Mouse (Mus musculus) testis, postnatal 14 days (tissue): ENCODE data around the gene Glt1d1.

ENCODE experiments used
- DNase-seq: peaks from one replicate; pipeline ENCODE4 v3.0.0; 2021; ENCODE audit warnings: low spot score

The Glt1d1 gene

GRCm38 (mm10) chr5:127632167-127633145, at the start of gene Glt1d1, which contains the start of gene Slc15a4:
Glt1d1 (plus strand) TSS chr5:127632262.
Slc15a4 (minus strand) TSS chr5:127632897.
- DNase-seq = no peak

DNA sequence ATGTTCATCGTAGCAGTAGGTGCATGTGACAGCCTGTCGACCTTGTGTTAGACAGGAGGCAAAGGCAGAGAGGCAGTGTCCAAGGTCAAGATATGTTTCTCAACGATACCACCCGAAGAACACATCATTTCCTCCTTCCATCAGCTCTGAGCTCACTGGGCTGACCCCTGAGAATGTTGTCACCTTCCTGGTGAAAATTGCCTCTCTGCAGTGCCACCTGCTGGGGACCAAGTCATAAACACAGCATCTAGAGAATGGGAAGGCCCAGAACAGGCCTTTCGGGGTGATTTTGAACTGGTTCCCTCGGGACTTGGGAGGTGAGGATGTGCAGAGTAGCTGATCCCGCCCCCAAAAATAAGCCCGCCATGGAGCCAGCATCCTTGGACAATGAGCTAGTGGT, 48.4 kb upstream of the Glt1d1 start:
- no peak for DNase-seq

DNA sequence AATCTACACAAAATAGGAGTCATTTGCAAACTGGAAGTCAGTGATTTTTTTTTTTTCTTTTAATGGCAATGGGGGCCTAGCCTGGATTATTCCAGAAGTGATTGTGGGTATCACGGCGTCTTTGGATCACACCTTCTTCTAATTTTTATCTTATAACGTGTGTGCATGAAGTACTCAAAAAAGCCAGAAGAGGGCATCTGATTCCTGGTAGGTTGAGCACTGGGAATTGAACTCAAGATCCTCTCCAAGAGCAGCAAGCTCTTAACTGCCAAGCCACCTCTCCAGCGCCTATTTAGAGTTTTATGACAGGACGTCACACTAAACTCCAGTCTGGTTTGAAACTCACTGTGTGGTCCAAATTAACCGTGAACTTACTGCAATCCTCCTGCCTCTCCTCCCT, 44.2 kb upstream of the Glt1d1 start:
- DNase-seq = no peak

- no peak for DNase-seq
These were observed 39.7 kb upstream of the Glt1d1 start for GRCm38 (mm10) chr5:127592406-127592805.

GRCm38 (mm10) chr5:127592854-127593253, 39.2 kb upstream of the Glt1d1 start:
- no peak for DNase-seq

DNA sequence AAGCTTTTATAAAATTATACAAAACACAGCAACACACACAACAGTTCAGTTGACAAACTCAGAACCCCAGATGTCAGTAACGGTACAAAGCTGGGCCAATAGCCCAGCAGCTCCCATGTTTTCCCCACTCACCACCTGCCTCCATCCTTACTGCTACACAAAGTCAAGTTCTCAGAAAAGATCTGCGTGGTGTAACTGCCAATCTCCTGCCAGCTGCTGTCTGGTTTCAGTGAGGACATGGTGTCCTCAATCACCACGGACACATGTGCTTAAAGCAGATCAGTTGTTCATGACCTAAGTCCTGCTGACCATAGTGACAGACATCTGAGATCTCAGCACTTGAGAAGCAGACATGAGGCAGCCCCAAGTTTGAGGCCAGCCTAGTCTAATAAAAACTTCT, 36.4 kb upstream of the Glt1d1 start:
- no peak for DNase-seq

- DNase-seq = no peak
These were observed 35.2 kb upstream of the Glt1d1 start for GRCm38 (mm10) chr5:127596862-127597261.

DNA sequence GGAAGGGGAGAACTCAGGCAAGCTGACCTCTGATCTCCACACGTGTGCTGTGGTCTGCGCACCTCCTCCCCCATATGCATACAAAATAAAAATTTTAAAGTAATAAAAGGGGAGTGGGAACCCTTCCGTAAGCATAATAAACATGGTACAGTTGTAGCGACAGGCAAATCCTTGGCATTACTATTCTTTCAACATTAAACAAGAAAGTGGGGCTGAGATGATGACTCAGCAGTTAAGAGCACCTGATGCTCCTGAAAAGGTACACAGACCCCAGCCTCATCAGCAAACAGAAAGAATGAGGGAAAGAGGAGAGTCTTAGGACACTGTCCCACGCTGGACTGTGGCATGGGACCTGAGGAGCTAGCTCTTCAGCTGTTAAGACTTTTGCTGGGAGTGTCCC, 29.1 kb upstream of the Glt1d1 start:
- no peak for DNase-seq

DNA sequence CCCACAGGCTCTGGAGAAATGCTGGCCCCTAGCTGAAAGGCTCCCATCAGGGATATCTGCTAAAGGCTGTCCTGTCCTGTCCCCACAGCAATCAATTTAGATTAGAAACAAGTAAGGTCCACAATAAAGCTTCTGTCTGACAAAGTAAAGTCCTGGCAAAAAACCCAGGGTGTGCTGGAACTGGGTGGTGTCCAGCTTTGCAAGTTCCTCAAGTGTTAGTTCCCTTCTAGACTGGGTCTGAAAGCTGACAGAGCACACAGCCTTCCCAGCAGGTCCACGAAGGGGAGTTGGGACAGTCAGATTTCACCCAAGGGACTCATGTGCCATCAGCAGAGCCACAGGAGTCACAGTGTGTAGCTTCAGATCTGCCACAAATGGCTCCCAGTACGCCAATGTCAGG, 24.6 kb upstream of the Glt1d1 start:
- DNase-seq = no peak

GRCm38 (mm10) chr5:127609191-127609714, 22.8 kb upstream of the Glt1d1 start:
- no peak for DNase-seq

GRCm38 (mm10) chr5:127610787-127611509, 21.1 kb upstream of the Glt1d1 start:
- DNase-seq = no peak

DNA sequence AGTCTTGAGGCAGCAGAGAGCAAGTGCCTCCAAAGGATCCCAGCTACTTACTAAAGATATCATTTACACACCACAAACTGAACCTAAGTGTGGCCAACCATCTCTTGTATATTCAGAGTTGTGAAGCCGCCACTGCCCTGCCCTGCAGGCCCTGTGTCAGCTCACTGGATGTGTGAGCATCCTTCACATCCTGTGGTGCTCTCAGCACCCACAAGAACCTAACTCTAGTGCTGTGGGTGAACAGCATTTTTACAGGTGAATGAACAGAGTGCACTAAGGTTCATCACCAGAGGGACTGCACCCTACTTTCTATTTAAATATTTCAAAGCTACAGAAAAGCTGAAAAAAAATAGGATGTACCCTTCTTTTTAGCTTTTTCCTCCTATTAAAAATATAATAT, 20.2 kb upstream of the Glt1d1 start:
- no peak for DNase-seq

DNA sequence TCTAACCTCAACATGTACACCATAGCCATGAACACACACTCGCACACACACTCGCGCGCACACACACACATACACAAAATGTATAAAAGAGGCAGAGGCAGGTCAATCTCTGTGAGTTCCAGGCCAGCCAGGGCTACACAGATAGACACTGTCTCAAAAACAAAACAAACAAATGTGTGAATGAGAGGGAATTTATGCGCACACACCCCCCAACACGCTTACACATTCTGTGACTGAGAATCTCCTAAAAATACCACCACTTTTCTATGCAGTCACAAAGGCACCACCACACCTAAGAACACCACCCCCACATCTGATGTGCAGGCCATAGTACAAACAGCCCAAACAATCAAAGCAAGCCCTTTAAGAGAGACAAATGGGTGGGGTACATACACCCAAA, 19.7 kb upstream of the Glt1d1 start:
- DNase-seq = no peak

DNA sequence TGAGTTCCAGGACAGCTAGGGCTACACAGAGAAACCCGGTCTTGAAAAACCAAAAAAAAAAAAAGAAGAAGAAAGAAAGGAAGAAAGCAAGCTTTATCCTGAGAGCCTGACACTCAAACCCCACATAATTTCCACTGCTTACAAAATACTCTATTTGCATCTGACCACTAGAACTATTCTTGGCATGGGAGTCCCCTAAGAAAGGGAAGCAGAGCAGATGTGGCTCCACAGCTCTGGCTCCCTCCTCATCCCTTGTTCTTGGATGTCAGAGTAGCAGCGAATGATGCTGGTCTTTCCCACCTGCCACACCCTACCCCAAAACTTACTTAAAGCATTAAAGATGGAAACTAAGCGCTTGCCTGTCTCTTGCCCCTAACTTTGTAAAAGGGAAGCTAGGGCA, 16.6 kb upstream of the Glt1d1 start:
- no peak for DNase-seq

GRCm38 (mm10) chr5:127616151-127616550, 15.9 kb upstream of the Glt1d1 start:
- no peak for DNase-seq

- DNase-seq = peak; percentile 99
These were observed 15.0 kb upstream of the Glt1d1 start for GRCm38 (mm10) chr5:127616884-127617635.

DNA sequence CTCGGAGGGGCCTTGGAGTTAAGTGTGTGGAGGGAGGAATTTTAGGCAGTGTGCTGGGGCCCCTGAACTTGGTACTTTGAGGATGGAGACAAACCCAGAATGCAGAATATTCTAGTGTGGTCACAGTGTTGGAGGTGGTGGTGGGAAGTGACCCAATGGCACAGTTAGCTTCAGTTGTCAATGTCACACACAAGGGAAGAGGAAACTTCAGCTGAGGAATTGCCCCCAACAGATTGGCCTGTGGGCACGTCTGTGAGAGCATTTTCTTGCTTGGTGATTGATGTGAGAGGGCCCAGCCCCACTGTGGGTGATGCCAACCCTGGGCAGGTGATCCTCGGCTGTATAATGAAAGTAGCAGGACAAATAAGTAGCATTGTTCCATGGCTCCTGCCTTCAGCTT, 13.2 kb upstream of the Glt1d1 start:
- no peak for DNase-seq

- no peak for DNase-seq
These were observed 11.7 kb upstream of the Glt1d1 start for GRCm38 (mm10) chr5:127620371-127620770.

DNA sequence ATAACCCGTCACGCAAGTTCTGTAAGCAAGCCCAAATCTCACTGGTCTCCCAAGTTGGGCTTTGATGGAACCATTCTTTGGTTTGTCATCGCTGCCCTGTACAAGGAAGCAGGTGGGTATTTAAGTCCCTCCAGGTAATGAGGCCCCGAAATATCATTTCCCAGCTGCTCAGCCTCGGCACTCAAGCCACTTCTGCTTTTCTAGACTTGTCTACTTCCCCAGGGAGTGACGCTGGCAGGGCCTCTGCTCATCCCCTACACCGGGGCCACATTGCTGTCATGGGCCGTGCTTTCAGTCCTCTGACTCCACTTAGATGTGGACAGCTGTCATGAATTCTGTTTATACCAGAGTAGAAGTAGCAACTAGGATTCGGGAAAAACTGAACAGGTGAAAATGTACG, 11.0 kb upstream of the Glt1d1 start:
- no peak for DNase-seq

- no peak for DNase-seq
These were observed 7.4 kb upstream of the Glt1d1 start for GRCm38 (mm10) chr5:127624427-127625213.

GRCm38 (mm10) chr5:127627242-127627641, 4.8 kb upstream of the Glt1d1 start:
- no peak for DNase-seq
